Mouse (Mus musculus) neutrophil, adult 5-6 weeks (primary cell): Measurements from ENCODE around the gene Rin2. TPM values are rescaled to one million over a fixed set of nuclear protein-coding genes. Genes with fewer than 3 reads are reported as not detected.
A peak's percentile ranks its signal among the peaks of the same experiment; 100 is the strongest.

Experiments
- ATAC-seq: fragments of 151-379, 151-347 bp; 2 replicates; pipeline ENCODE4 v1.8.0; 2017; ENCODE audit warnings: mild to moderate bottlenecking, moderate TSS enrichment; ENCODE audit not compliant: insufficient number of reproducible peaks, poor library complexity, low FRiP score, severe bottlenecking; ENCODE audit errors: extremely low read depth
- total RNA-seq: library from RNA; stranded (forward); fragments of 200-1000 nt; gene quantifications from 2 replicates; pipeline ENCODE4 v1.2.3, GENCODE M21; 2017

Gene Rin2
- total RNA-seq, 1 experiment from 2014 or later = 21.3 TPM

DNA sequence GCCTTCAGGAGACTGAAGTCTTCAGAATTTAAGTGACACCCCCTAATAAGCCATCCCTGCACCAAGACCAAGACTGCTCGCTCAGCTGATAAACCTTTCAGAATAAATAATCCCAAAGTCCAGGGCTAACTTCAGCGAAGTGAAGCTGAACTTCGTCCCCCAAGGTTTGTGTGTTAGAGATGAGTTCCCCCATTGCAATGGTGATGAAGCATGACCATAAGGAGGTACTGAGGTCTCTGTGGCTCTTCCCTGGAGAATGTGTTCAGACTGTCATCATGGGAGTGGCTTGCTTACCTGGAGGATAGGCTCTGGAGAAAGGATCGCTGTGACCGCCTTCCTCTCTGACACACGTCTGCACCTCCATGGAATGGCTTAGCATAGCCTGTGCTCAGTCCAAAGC, 133.7 kb downstream of the Rin2 start:
- no peak for ATAC-seq

DNA sequence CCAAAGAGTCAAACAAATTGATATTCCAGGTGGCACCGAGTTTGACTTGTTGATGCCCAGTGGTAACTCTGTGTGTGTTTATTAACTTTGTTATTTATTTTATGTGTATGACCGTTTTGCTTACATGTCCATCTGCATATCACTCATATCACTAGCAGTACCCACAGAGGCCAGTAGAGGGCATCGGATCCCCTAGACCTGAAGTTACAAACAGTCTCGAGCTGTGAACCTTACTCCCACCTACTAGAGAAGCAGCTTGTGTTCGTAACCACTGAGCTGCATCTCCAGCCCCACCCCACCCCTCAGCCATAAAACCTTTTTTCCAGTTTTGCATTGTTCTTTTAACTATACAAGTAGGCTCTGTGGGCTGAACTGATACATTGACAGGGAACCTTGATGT, 135.7 kb downstream of the Rin2 start:
- peak; percentile 50; the same call in 1 of the 2 replicates for ATAC-seq

DNA sequence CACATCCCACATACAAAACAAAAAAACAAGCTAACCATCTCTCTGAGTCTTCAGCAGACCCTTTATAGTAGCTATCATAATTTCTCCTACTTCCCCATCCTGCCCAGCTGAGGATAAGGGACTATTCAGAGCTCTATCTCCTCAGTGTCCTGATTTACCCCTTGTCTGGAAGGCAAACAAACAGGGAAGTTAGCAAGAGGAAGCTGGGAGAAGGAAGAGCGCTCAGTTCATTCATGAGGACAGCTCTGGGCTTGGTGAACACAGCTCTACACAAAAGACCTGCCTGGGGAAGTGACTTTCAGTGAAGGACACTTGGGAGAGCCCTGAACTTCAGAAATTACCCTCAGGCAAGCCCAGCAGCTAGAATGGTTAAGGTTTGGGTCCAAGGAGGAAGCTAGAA, 137.8 kb downstream of the Rin2 start:
- ATAC-seq = no peak

DNA sequence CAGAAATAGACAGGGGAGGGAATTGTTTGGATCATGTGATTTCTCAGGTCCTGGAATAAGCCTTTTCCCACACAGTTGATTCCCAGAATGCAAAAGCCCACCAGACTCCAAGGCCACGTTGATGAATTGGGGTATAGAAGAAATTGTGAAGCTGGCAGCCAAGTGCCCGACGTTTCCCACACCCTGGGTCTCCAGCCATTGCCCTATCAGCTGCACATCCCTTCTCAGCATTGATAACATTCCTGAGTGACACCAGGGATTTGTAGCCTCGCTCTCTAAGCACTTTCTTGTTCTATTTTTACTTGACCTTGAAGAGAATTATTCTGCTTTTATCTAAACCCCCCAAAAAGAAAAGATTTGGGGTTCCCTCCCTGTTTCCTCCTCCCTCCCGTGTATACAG, 142.2 kb downstream of the Rin2 start:
- ATAC-seq = no peak

DNA sequence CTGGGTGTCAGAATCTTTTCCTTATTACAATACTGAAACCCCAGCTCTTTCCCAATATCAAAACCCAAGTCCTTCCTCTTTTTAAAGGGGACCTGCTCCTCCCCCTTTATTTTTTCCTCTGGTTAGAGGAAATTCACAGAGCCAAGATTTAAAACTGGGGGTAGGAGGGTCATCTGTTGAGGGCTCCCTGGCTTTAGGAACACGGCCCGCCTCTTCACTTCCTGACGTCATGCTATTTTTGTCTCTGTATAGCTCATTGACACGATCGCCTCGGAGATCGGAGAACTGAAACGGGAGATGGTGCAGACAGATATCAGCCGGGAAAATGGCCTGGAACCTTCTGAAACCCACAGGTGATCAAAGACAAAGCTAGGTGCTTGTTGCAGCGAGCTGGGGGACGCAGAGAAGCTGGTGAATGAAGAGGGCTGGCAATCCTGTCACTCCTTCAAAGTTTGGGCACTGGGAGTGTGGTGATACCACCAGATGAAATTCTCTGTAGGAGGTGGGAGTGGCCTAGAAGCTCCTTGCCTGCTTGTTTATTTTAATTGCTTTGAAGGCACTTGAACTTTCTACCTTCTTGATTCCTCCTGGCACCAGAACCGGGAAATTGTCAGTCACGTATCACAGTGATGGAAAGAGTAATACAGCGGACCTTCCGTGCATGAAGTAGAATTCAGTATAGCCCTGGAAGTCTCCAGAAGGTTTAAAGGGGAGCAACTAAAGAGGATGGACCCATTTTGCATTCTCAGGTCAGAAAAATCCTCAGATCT, 147.2 kb downstream of the Rin2 start:
- peak; percentile 70 for ATAC-seq

DNA sequence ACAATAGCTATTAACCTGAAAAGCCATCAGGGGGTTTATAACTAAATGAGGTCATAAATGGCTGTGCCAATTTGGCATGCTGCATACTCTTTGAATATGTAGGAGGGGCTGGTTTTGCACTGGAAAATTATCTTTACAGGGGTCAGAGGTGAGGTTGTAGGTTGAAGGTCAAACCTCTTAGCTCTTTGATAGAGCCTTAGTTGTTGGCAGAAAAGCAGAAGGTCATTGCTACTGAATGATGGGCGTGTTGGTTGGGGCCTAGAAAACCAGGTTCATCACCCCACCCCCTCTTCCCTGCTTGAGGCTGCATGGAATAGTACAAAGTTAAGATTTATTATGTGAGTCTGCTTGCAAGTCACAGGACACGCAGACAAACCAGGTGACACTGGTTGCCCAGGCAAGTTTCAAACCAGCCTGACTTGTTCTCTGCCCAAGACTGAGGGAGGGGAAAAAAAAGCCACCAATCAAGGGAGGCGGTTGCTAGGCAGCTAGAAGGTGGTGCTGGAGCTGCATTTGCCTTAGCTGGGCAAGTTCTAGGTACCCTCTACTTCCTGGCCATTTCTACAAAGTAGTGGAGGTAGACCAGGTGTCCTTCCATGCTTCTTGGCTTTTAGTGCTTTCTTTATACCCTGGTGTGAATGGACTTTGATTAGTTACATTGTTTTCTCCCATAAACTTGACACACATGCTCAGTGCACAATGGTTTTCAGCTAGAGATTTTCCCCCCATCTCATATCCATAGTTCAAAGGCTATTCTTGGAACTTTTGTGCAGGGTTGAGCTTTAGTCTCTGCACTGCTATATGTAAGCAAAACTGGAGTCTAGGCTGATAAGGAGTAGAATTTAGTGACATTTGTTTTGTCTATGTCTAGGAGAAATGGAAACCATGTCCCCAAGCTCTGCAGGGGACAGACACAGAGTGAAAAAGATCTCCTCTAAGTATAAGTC, 148.0 kb downstream of the Rin2 start:
- no peak for ATAC-seq

DNA sequence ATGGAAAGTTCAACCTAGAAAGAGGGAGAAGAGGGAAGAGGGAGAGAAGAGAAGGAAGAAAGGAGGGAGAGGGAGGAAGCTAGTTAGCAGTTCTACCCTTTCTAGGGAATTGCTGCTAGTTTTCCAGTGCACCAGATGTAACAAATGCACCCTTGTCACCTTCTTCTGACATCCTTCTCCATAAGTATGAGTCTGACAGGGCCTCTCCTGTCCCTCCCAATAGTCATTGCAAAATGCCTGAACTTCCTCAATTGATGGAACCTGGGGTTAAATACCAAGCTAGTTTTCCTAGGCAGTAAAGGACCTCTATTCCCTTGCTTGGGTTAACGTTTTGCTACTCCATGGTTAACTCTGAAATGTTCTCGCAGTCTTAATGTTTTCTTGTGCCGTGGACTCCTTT, 149.7 kb downstream of the Rin2 start:
- peak; percentile 33; the same call in 1 of the 2 replicates for ATAC-seq

DNA sequence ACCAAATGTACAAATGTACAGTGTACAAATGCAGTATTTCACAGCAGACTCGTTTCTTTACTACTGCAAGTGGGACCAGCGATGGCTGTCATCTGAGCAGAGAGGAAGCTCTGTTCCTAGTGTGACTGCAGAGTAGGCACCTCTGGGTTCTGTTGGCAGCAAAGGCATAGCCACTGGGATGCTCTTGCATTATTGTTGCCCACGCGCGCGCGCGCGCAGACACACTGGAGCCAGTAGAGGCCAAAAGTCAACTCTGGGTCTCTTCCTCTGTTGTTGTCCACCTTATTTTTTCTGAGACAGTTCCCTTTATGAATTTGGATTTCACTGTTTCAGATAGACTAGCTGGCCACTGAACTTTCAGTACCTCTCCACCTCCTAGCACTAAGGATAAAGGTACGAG, 150.2 kb downstream of the Rin2 start:
- no peak for ATAC-seq

DNA sequence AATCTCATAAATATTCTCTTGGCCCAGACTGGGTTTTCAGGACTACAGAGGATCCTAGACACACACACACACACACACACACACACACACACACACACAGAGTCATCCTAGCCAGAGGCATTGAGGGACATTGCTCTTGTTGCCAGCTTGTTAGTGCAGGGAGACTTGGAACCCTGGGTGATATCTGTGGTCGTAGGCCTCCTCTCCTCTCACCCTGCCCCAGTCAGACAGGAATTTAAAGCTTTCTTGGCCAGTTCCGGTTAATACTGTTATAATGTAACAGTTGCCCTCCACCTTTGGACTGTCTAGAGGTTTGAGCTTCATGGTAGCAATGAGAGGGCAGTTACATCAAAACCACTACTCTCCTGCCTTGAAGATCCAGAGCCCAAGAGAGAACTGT, 152.9 kb downstream of the Rin2 start:
- ATAC-seq = no peak

DNA sequence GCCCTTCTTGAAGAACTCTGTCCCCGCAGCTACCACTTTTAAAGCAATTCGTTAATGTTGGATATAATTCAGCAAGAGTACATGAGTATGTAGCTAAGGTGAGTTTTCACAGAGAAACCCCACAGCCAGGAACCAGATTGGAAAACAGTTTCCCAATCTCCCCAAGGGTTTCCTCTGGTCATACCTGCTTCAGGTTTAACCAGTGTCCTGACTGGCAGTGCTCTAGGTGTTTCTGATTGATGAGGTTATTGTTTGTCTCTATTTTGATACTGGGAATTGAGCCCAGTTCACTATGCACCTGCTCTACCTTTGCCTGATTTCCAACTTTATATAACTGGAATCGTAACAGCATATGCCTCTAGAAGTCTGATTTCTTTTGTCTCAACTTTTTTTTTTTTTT, 153.6 kb downstream of the Rin2 start:
- ATAC-seq = no peak

DNA sequence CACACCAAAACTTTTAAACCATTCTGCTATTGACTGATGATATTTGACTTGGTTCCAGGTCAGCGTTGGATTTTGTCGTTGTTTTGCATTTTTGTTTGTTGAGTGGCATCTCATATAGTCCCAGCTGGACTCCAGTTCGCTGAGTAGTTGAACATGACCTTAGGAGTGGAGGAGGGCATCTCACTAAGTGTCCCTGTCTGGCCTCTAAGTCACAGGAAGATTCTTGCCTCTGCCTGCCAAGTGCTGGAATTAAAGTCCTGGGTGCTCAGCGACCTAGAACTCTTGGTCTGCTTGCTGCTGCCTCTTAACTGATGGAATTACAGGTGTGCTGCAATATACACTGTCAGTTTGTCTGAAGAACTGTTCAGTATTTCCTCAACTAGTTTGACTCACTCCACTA, 154.2 kb downstream of the Rin2 start:
- no peak for ATAC-seq

DNA sequence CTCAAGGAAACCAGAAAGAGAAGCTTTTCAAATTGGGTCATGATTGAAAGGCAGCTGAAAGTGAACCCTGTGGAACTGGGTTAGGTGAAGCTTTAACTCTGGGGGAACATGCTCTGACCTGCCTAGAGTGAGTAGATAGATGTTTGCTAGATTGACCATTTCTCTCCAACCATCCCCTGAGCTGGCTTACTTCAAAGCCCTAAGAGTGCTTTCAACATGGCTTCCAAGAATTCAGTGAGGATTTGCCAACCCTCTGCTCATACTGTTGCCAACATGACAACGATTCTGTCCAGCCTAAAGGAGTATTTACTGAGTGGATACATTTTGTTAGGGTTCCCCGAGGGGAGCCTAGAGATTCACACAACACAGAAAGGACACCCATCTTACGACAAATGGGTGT, 155.4 kb downstream of the Rin2 start:
- ATAC-seq = no peak

DNA sequence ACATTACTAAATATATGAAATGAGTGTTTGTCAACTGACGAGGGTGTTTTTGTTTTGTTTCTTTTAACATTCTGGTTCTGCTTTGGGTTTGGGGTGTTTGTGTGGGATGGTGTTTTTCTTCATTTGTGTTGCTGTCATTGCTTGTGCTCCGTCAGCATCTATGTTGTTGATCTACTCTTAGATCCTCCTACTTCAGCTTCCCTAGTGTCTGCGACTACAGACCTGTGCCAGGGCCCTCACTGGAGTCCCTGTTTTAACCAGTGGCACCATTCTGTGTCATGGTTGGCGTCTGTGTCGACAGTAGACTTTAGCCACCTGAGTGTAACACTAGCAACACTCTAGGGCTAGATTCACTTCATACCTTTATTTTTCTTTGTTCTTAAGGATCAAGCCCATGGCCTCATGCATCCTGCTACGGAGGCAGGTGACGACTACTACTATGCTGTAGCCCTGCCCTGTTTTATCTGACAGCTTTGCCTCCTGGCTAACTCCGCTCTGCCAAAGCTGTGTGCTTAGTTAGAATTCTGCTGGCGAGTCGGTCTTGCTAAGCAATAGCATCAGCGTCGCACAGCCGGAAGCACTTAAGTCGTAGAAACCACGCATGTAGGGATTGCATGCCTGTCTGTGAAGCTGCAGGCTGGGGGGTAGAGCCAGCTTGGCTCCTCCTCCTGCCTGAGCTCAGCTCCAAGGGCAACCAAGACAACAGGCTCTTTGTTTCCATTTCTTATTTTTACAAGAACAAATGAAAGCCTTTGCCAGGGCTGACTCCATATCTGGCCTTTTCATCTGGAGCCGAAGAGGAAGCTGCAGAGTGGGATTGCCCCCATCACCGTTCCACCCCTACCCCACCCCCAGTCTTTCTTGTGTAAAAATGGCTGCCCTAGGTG, 157.2 kb downstream of the Rin2 start:
- ATAC-seq = peak; percentile 40; the same call in 1 of the 2 replicates

DNA sequence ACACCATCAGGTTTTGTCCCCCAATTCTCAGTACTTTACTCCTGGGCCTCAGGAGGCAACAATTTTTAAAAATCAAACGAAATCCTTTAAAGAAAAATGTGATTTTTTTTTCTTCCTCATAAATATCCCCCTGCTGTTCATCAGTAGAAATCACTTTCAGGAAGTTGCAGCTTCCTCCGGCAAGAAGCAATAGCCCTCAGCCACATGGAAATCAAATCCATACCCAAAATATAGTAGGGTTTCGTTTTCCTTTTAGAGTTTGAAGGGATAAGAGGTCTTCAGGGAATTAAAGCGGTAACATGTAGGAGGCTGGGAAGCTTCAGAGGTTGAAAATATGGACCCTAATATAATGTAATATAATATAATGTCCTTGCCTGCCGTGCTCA, 157.8 kb downstream of the Rin2 start:
- no peak for ATAC-seq

DNA sequence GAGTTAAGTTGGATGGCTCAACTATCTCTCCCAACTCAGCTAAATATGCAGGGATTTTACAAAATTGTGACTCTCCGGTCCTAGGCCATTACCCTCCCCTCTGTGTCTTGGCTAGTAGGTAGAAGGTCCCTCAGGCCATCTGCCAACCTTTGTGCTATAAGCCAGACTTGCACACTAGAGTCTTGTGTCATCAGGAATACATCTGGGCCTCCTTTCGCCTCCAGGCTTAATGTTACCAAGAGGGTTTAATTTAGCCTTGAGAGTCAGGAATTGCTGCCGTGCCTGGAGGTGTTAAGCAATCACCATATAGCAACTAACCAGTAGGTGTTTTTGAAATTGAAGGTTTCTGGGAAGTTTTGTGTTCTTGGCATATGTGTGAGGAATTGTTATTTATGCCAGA, 158.3 kb downstream of the Rin2 start:
- ATAC-seq = no peak

DNA sequence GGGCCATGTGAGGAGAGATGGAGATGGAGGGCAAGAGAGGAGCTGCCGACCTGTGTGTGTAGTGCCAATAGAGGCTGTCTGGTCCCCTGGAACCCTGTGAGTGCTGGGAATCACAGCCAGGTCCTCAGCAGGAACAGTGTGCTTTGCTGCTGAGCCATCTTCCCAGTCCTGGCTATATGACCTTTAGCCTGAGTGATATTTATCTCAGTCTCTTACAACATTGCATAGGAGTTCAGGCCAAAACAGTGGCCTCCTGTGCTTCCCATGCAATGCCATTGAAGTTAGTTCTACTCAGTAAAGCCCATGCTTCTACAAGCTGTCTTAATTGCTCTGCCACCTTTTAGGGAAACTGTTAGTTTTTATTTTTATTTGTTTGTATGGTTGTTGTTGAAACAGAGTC, 160.9 kb downstream of the Rin2 start:
- no peak for ATAC-seq

DNA sequence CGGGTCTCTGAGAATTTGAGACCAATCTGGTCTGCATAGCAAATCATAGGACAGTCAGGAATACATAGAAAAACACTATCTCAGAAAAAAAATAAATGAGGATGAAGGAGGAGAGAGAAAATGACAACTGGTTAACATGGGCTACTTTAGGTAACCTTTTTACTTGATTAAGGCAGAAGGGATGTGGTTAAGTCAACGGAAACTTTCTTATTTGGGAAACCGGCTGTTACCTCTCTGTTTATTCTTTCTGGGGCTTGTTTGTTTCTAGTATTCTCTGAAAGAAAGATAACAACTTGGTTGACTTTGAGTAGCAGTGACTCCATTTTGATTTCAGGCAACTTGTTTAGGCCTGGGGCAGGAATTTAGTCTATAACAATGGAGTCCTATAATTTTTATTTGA, 163.7 kb downstream of the Rin2 start:
- ATAC-seq = no peak

DNA sequence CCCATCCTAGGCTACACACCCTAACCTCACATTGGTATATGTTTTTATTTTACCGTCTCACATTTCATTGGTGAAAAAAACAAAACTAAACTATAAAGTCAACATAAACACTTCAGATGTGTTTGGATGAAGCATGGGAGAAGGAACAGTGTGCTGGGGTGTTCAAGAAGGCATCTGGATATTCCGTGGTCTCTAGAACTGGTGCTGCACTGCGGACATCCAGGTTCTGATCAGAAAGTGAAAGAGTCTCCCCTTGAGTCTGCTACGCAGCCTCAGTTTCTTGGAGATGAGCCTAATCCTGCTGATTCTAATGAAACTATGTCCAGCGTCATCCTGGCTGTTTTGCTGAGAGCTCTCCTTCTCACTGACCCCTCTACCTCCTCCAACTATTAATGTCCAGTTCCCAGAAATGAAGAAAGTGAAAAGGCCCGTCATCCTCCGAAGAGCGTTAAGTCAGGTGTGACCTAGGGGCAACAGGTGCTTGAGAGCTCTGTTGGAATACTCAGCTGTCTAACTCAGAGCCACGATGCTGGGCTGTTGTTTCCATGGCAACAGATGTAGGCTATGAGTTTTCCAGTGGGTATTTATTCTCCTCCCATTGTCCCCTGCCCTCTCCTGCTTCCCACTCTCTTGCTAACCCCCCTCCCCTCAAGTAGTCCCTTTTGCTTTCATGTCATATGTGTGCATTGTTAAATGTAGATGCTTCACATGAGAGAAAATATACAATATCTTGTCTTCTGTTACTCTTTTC, 164.7 kb downstream of the Rin2 start:
- no peak for ATAC-seq

DNA sequence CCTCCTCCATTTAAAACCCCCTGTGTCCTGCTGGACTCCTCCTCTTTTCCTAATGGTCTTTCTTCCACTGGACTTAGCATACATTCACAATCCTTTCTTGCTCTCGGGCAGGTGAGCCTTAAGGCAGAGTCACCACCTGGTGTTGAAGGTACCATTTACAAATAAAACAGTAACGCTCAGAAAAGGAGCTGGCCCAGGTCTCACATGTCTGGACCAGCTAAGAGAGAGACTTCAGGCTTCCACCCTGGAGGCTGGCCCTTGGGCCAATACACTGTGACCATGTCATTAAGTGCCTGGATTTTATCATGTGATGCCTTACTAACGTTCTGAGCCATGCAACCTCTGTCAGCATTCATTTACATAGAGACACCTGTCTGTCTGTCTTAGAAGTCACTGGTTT, 165.3 kb downstream of the Rin2 start:
- ATAC-seq = no peak
